Mouse (Mus musculus) midbrain, embryonic 12.5 days (tissue): ENCODE data around the gene Ptpre. TPM values are rescaled to one million over a fixed set of nuclear protein-coding genes. Genes with fewer than 3 reads are reported as not detected.

ENCODE experiments used
- ATAC-seq: fragments of 200-750 bp; cut with Nextera tagmentation; 2 replicates; pipeline ENCODE4 v1.8.0; 2017; ENCODE audit warnings: low read depth, moderate TSS enrichment, moderate library complexity; ENCODE audit not compliant: low FRiP score
- H3K27ac ChIP-seq: fragments of 300-500 bp; sonication (generic); replicated peaks from 2 replicates; pipeline ENCODE4 v1.5.1; 2016; ENCODE audit warnings: mild to moderate bottlenecking
- H3K27me3 ChIP-seq: fragments of 300-500 bp; sonication (generic); 2 replicates; pipeline ENCODE4 v1.6.1; 2016; ENCODE audit warnings: mild to moderate bottlenecking
- H3K36me3 ChIP-seq: fragments of 300-500 bp; sonication (generic); 2 replicates; pipeline ENCODE4 v1.6.1; 2016
- H3K4me1 ChIP-seq: fragments of 300-500 bp; sonication (generic); 2 replicates; pipeline ENCODE4 v1.6.1; 2016
- H3K4me2 ChIP-seq: fragments of 300-500 bp; sonication (generic); replicated peaks from 2 replicates; pipeline ENCODE4 v1.6.1; 2016; ENCODE audit warnings: mild to moderate bottlenecking, moderate library complexity
- H3K4me3 ChIP-seq: fragments of 300-500 bp; sonication (generic); 2 replicates; pipeline ENCODE4 v1.5.1; 2016; ENCODE audit warnings: mild to moderate bottlenecking
- H3K9ac ChIP-seq: fragments of 300-500 bp; sonication (generic); replicated peaks from 2 replicates; pipeline ENCODE4 v1.6.1; 2016; ENCODE audit warnings: mild to moderate bottlenecking, moderate library complexity
- H3K9me3 ChIP-seq: fragments of 300-500 bp; sonication (generic); 2 replicates; pipeline ENCODE4 v1.6.1; 2016; ENCODE audit warnings: mild to moderate bottlenecking
- WGBS: fragments of 180-500 bp; shearing (Covaris S2); methylation state at CpG from one replicate; pipeline ENCODE4 v1.1.7; 2016; 5-methylcytosine and 5-hydroxymethylcytosine counted together
- microRNA counts: library from miRNA; unstranded; fragments of <30 nt; microRNA quantifications from one replicate; lab custom pipeline; 2017
- microRNA-seq: library from miRNA; unstranded; fragments of <30 nt; microRNA quantifications from one replicate; pipeline ENCODE4, GENCODE M21; 2017
- polyA plus RNA-seq: library from polyadenylated mRNA; unstranded; fragments of >200 nt; fragmentation: Nextera tagmentation; extraction: Ambion mirVana; gene quantifications from 2 replicates; pipeline ENCODE4 v1.2.1, GENCODE M21; 2016

The Ptpre gene
- polyA plus RNA-seq, 1 experiment from 2014 or later: 1.4 TPM

DNA sequence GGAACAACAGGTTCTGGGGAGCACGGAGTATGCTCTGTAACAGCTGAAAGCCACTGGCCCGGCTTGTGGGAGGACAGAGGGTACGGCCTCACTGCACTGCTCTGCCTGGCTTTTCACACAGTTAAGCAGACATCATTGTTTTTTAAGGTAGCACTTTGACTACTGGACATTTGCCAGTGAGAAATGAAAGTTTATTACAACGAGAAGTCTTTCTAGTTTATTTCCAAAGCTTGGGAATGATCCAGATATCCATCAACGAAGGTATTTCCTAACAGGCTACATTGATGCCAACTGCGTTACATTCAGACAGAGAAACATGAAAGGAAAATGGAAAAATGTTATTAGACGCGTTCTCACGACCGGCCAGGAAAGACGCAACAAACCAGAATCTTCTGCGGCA lies 190.8 kb downstream of the Ptpre start:
- no peaks in the 10 kb centered on the region for H3K36me3 ChIP-seq
- H3K9me3 ChIP-seq: no peaks in the 10 kb centered on the region
- 96% methylated on average over 12 of the region's 12 CpGs for WGBS
- no peak for ATAC-seq
- no peak overlapping the region for H3K4me3 ChIP-seq
- no peaks in the 10 kb centered on the region for H3K27me3 ChIP-seq
- H3K27ac ChIP-seq: no peak overlapping the region
- no peak overlapping the region for H3K9ac ChIP-seq
- no peak overlapping the region for H3K4me2 ChIP-seq
- no peaks in the 10 kb centered on the region for H3K4me1 ChIP-seq

DNA sequence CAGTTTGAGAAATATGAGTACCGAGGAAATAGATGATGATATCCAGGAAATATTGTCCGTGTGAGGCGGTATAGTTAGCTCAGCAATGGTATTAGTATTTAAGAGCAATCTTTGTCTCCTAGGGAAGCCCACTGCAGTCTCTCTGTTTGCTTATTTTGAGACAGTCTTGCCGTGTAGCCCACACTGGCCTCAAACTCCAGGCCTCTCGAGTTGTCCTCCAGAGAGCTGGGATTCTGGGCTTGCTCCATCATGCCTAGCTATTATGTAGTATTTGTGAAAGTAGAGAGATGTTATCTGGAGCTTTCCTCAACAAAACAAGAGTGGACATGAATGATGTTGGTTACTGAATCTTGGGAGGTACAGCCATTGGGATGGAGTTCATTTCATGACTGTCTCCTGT lies 197.1 kb downstream of the Ptpre start:
- Histone ChIP-seq H3K4me3 (no peak overlapping the region), H3K4me1 (0 out of 2 replicates have a peak, but pooled peaks cover 3% of the 10 kb centered on the region), H3K9me3 (no peaks in the 10 kb centered on the region), H3K9ac (no peak overlapping the region), H3K27ac (no peak overlapping the region), H3K4me2 (no peak overlapping the region), H3K27me3 (no peaks in the 10 kb centered on the region), H3K36me3 (no peaks in the 10 kb centered on the region)
- WGBS: 91% methylated on average over 5 of the region's 5 CpGs
- ATAC-seq: no peak

DNA sequence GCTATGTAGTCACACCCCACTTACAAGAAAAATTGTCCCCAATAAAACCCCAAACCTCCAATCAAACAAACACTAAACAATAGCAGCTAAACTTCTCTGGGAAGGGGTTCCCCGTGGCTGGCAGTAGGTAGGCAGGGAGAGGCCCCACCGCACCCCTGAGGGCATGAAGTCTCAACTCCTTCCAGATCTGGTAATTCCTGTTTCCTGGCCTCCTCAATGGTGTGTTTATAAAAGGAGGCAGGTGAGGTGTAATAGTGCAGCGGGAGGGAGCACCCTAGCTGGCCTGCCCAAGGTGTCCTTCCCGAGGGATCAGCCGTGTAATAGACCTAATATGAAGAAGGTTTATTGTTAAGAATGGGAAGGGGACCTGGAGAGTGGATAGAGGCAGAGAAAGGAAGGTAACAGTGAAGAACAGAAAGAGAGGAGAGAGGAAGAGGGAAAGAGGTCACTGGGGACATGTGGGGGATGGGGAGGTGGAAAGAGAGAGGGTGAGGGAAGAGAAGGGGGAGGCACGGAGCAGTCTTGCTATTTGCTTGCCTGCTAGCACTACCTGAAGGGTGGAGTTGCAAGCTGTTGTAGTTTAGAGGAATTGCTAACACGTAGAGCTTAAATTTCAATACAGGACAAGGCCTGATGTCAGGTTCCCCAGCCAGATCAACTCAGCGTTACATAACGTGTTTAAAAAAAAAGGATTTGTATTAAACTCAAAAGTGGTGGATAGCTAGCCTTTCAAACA lies 197.8 kb downstream of the Ptpre start:
- 88% methylated on average over 9 of the region's 9 CpGs for WGBS
- H3K27ac ChIP-seq: no peak overlapping the region
- ATAC-seq: peak; percentile 11; the same call in 1 of the 2 replicates
- H3K36me3 ChIP-seq: no peaks in the 10 kb centered on the region
- no peak overlapping the region for H3K4me2 ChIP-seq
- no peaks in the 10 kb centered on the region for H3K27me3 ChIP-seq
- 0 out of 2 replicates have a peak, but pooled peaks cover 3% of the 10 kb centered on the region for H3K4me1 ChIP-seq
- H3K9ac ChIP-seq: no peak overlapping the region
- no peak overlapping the region for H3K4me3 ChIP-seq
- no peaks in the 10 kb centered on the region for H3K9me3 ChIP-seq

MicroRNA genes within 50 kb of the gene (microRNA counts, 519-probe panel; counts per million panel counts)
- not detected for microRNA mmu-miR-1962 (lab: Ali Mortazavi, UCI)

Small RNAs within 50 kb of the gene (microRNA-seq; reads per million reads assigned to microRNA genes)
- not detected for gene Mir1962

Other genes starting within 250 kb of the Ptpre start
- 0.10 and 0.13 TPM in 2 replicates for gene Foxi2, start 127.2 kb upstream of the Ptpre start, polyA plus RNA-seq
- gene Clrn3, start 8.8 kb upstream of the Ptpre start, polyA plus RNA-seq: not detected in 2 replicates
- gene Mki67, start 178.9 kb downstream of the Ptpre start, polyA plus RNA-seq: 50.9 and 54.9 TPM in 2 replicates